Mouse (Mus musculus): Measurements from ENCODE around the gene Epn2.

DNA sequence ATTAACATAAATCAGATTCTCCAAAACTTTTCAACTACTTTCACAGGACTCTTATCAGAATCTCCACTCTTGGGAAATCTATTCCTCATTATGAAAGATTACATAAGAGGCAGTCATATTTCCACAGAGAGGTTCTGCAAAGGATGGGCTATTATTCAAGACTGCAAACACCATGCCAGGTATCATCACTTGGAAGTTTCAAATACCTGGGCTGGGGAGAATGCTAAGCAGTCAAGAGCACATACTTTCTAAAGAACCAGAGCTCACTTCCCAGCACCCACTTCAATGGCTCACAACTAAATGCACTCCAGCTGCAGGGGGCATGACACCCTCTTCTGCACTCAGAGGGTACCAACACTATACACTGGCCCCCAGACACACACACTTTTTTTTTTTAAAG is 2.1 kb downstream of the Epn2 start:
- no peak for TF ChIP-seq CTCF (IDR thresholded peaks at IDR 0.05; ENCODE audit: low read depth, low read length)
- no peak for TF ChIP-seq POLR2A (IDR thresholded peaks at IDR 0.05; ENCODE audit: borderline replicate concordance, low read depth, low read length)

All from bone marrow macrophage, adult 2 months (primary cell).